In genomic region chr16:70315261-70315660, GRCm38 (mm10) we compare ENCODE assay signal across 13 mouse cellular contexts. TPM values are rescaled to one million over a fixed set of nuclear protein-coding genes. Genes with fewer than 3 reads are reported as not detected.
A peak's percentile ranks its signal among the peaks of the same experiment; 100 is the strongest.
DNase-seq lines count a peak whose midpoint lies in the region; ATAC-seq and TF ChIP-seq lines count a peak whose summit lies in the region.
"Had no signal": no experiment of that assay in that cellular context is flagged by ENCODE, and none has a peak within 500 bp of the region (broad histone marks: within the 10 kb centered on the region; RNA-seq: fewer than 3 reads in every experiment).

No protein-coding gene starts in this region.

- H3K4me2 ChIP-seq in intestine, embryonic 14.5 days (ENCODE audit: low read length), result peak overlapping the region; percentile 67; the same call in 1 of the 2 replicates
- no peak overlapping the region for H3K4me2 ChIP-seq in intestine, embryonic 15.5 days (replicated peaks)
- H3K4me2 ChIP-seq in stomach, embryonic 14.5 days (replicated peaks; ENCODE audit: low read depth, low read length), result peak overlapping the region; percentile 43; the same call in 1 of the 2 replicates
- H3K4me2 ChIP-seq in stomach, postnatal 0 days (replicated peaks; ENCODE audit: low read depth), result no peak overlapping the region

- no peak overlapping the region for H3K27ac ChIP-seq in intestine, embryonic 14.5 days (ENCODE audit: low read depth)
- no peak overlapping the region for H3K27ac ChIP-seq in intestine, embryonic 15.5 days
- H3K27ac ChIP-seq in stomach, embryonic 14.5 days (ENCODE audit: low read length), result no peak overlapping the region
- H3K27ac ChIP-seq in stomach, postnatal 0 days (replicated peaks), result no peak overlapping the region
- H3K27ac ChIP-seq: neural tube, embryonic 12.5 days had no signal

- H3K9me3 ChIP-seq in intestine, embryonic 14.5 days (ENCODE audit: control insufficient read depth, low read length), result no peaks in the 10 kb centered on the region
- no peaks in the 10 kb centered on the region for H3K9me3 ChIP-seq in intestine, embryonic 15.5 days
- no peaks in the 10 kb centered on the region for H3K9me3 ChIP-seq in stomach, embryonic 14.5 days (ENCODE audit: control insufficient read depth, low read depth, low read length)
- H3K9me3 ChIP-seq in stomach, postnatal 0 days (ENCODE audit: control insufficient read depth, low read length), result no peaks in the 10 kb centered on the region
- H3K9me3 ChIP-seq: hindbrain, embryonic 10.5 days; midbrain, embryonic 10.5 days; neural tube, embryonic 12.5 days had no signal

- no peak for TF ChIP-seq EP300 in stomach, postnatal 0 days (optimal IDR thresholded peaks at IDR 0.05)

- 60% methylated on average over 3 of the region's 3 CpGs for WGBS in intestine, embryonic 14.5 days
- WGBS in intestine, embryonic 15.5 days, result 48% methylated on average over 3 of the region's 3 CpGs
- WGBS in stomach, embryonic 14.5 days, result 43% methylated on average over 3 of the region's 3 CpGs
- WGBS in stomach, postnatal 0 days, result 33% methylated on average over 3 of the region's 3 CpGs

- H3K9ac ChIP-seq in intestine, embryonic 14.5 days (ENCODE audit: low read length), result no peak overlapping the region
- no peak overlapping the region for H3K9ac ChIP-seq in intestine, embryonic 15.5 days
- H3K9ac ChIP-seq in stomach, embryonic 14.5 days (replicated peaks; ENCODE audit: low read depth, low read length), result no peak overlapping the region
- no peak overlapping the region for H3K9ac ChIP-seq in stomach, postnatal 0 days (ENCODE audit: low read length)

- no peak for TF ChIP-seq CTCF in stomach, postnatal 0 days (IDR thresholded peaks at IDR 0.05; ENCODE audit: low read depth)

- H3K4me3 ChIP-seq in intestine, embryonic 14.5 days (ENCODE audit: low read depth, low read length), result no peak overlapping the region
- no peak overlapping the region for H3K4me3 ChIP-seq in intestine, embryonic 15.5 days (replicated peaks)
- H3K4me3 ChIP-seq in stomach, embryonic 14.5 days (ENCODE audit: low read depth, low read length), result no peak overlapping the region
- H3K4me3 ChIP-seq in stomach, postnatal 0 days (ENCODE audit: low read depth, low read length), result no peak overlapping the region

- no peaks in the 10 kb centered on the region for H3K27me3 ChIP-seq in intestine, embryonic 14.5 days (replicated peaks; ENCODE audit: control insufficient read depth, insufficient read depth, low read length)
- no peaks in the 10 kb centered on the region for H3K27me3 ChIP-seq in intestine, embryonic 15.5 days (replicated peaks)
- no peaks in the 10 kb centered on the region for H3K27me3 ChIP-seq in stomach, embryonic 14.5 days (ENCODE audit: control insufficient read depth, insufficient read depth, low read length)
- H3K27me3 ChIP-seq in stomach, postnatal 0 days (ENCODE audit: control insufficient read depth, insufficient read depth, low read length), result no peaks in the 10 kb centered on the region
- H3K27me3 ChIP-seq: neural tube, embryonic 12.5 days had no signal

- H3K36me3 ChIP-seq in intestine, embryonic 14.5 days (ENCODE audit: control insufficient read depth, insufficient read depth, low read length), result no peaks in the 10 kb centered on the region
- H3K36me3 ChIP-seq in intestine, embryonic 15.5 days, result no peaks in the 10 kb centered on the region
- no peaks in the 10 kb centered on the region for H3K36me3 ChIP-seq in stomach, embryonic 14.5 days (ENCODE audit: control insufficient read depth, insufficient read depth, low read length)
- H3K36me3 ChIP-seq in stomach, postnatal 0 days (ENCODE audit: control insufficient read depth, insufficient read depth, low read length), result no peaks in the 10 kb centered on the region
- H3K36me3 ChIP-seq: hindbrain, embryonic 10.5 days; midbrain, embryonic 10.5 days; neural tube, embryonic 12.5 days had no signal

- ATAC-seq in intestine, embryonic 14.5 days (replicated peaks; ENCODE audit: low FRiP score, low TSS enrichment, low read depth), result no peak
- no peak for ATAC-seq in intestine, embryonic 15.5 days
- no peak for ATAC-seq in stomach, embryonic 14.5 days (ENCODE audit: insufficient number of reproducible peaks, insufficient read depth, low FRiP score, low read depth)
- no peak for ATAC-seq in stomach, postnatal 0 days (ENCODE audit: low FRiP score, low TSS enrichment)
- ATAC-seq in megakaryocyte progenitor cell, adult 5-6 weeks (replicated peaks; ENCODE audit: poor library complexity), result no peak

- no peaks in the 10 kb centered on the region for H3K4me1 ChIP-seq in intestine, embryonic 14.5 days (replicated peaks; ENCODE audit: control insufficient read depth, insufficient read depth, low read length)
- no peaks in the 10 kb centered on the region for H3K4me1 ChIP-seq in intestine, embryonic 15.5 days (replicated peaks)
- H3K4me1 ChIP-seq in stomach, embryonic 14.5 days (ENCODE audit: control insufficient read depth, insufficient read depth, low read length), result no peaks in the 10 kb centered on the region
- no peaks in the 10 kb centered on the region for H3K4me1 ChIP-seq in stomach, postnatal 0 days (replicated peaks; ENCODE audit: control insufficient read depth, insufficient read depth)

- peak; percentile 37 for DNase-seq in embryo, embryonic 10.5 days (ENCODE audit: low spot score)
- no peak for DNase-seq in embryo, embryonic 10 days (ENCODE audit: low spot score)
- no peak for DNase-seq in intestine, embryonic 14.5 days (ENCODE audit: low spot score)
- DNase-seq in stomach, postnatal 0 days (ENCODE audit: low spot score), result no peak
- DNase-seq in ovary, postnatal 14 days (ENCODE audit: low spot score), result no peak
- DNase-seq: cerebellum, postnatal 25 days; kidney, postnatal 4 days had no signal

RNA-seq across cellular contexts. Expression of gene Gbe1, which starts 1.5 kb away (rescaled TPM):
- 22.9 and 25.1 TPM in 2 replicates for polyA plus RNA-seq in intestine, embryonic 14.5 days (2014; fragmentation: Nextera tagmentation; extraction: Ambion mirVana)
- polyA plus RNA-seq in intestine, embryonic 15.5 days (2015; fragmentation: Nextera tagmentation; extraction: Ambion mirVana), result 23.3 and 25.3 TPM in 2 replicates
- 23.2 and 29.6 TPM in 2 replicates for polyA plus RNA-seq in stomach, embryonic 14.5 days (2014; fragmentation: Nextera tagmentation; extraction: Ambion mirVana)
- 16.6 and 18.6 TPM in 2 replicates for polyA plus RNA-seq in stomach, postnatal 0 days (2015; fragmentation: Nextera tagmentation; extraction: Ambion mirVana)
- total RNA-seq in megakaryocyte progenitor cell, adult 5-6 weeks (2015), result 54.2 and 68.9 TPM in 2 replicates
- total RNA-seq in megakaryocyte progenitor cell, adult 5-6 weeks (2017), result 43.6 and 52.5 TPM in 2 replicates

Comparison
In these comparisons a context has a peak if more than half of its experiments do, and no peak if none do; other contexts are left out.
1. H3K4me2 ChIP-seq: peak in intestine, embryonic 14.5 days (single experiment) and stomach, embryonic 14.5 days (single experiment); none in intestine, embryonic 15.5 days (single experiment) and stomach, postnatal 0 days (single experiment).